Mouse (Mus musculus) erythroblast, embryonic 14.5 days (primary cell): ENCODE measurements around the gene A430005L14Rik.

ENCODE experiments used
- GATA1 ChIP-seq: IDR thresholded peaks from 2 replicates; pipeline ENCODE4 v1.6.1; 2012; ENCODE audit warnings: low read length, inconsistent platforms, mixed read lengths
- TAL1 ChIP-seq: IDR thresholded peaks from 3 replicates; pipeline ENCODE4 v1.6.1; 2012; ENCODE audit warnings: low read length, inconsistent platforms, mixed read lengths

GRCm38 (mm10) chr4:153966651-153967050, 9.6 kb downstream of the A430005L14Rik start:
- TF ChIP-seq GATA1 = no peak
- no peak for TF ChIP-seq TAL1
